Mouse (Mus musculus) liver, postnatal 0 days (tissue): ENCODE measurements around the gene Polr1a.

Experiments used
- CTCF ChIP-seq: sonication (generic); IDR thresholded peaks from 2 replicates; pipeline ENCODE4 v1.5.1; 2016; ENCODE audit warnings: antibody characterized with exemption, low read depth
- EP300 ChIP-seq: IDR thresholded peaks from 2 replicates; pipeline ENCODE4 v1.6.1; 2016; ENCODE audit warnings: antibody characterized with exemption, low read depth, mild to moderate bottlenecking

DNA sequence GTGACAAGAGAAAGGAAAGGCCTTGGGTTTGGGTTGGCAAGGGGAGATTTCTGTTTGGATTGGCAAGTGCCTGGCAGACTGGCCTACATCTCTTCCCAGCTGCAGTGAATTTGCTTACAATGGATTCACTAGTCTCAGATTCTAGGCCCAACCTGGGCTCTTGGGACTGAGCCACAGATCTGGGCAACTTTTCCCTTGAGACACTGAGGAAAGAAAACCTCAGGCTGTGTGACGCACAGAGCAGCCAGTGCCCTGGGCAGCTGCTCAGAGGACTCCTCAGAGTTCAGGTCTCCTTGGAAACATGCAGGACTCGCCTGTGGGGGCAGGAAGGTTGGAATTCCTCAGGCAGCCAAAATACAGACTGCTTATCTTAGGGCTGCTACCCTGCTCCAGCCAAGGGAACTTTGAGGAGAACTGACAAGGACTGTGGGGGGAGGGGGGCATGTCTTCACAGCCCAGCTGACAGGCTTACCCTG lies 25.3 kb downstream of the Polr1a start:
- no peak for TF ChIP-seq CTCF
- no peak for TF ChIP-seq EP300
